Mouse (Mus musculus) myocyte (in vitro differentiated cells): ENCODE measurements at regions not wholly inside any gene's neighbourhood (a gene's known extent, or its start where the extent isn't known, plus 50 kb on each side); places are given as distances from the start of the nearest gene placed in this dataset.

Source experiments
- CEBPB ChIP-seq: IDR thresholded peaks from 2 replicates; pipeline ENCODE4 v1.6.1; 2011; ENCODE audit warnings: mild to moderate bottlenecking, moderate library complexity; ENCODE audit not compliant: poor library complexity, insufficient read depth, severe bottlenecking
- MYOD1 ChIP-seq, 3 experiments: IDR thresholded peaks; one replicate each; pipeline ENCODE4 v1.6.1; 2011; ENCODE audit warnings: control low read depth in 2 of 3, low read depth in 2 of 3, mild to moderate bottlenecking in 2 of 3, moderate library complexity in 1 of 3; ENCODE audit not compliant: insufficient read length in 2 of 3, control insufficient read depth in 1 of 3
- MYOG ChIP-seq, 3 experiments: IDR thresholded peaks; one replicate each; pipeline ENCODE4 v1.6.1; 2011; ENCODE audit warnings: control low read depth in 2 of 3, low read depth in 2 of 3, mild to moderate bottlenecking in 2 of 3; ENCODE audit not compliant: insufficient read length in 2 of 3, control insufficient read depth in 1 of 3, insufficient read depth in 1 of 3
- POLR2A ChIP-seq: IDR thresholded peaks from one replicate; pipeline ENCODE4 v1.6.1; 2011; ENCODE audit warnings: low read depth, mild to moderate bottlenecking, control low read depth, moderate library complexity; ENCODE audit not compliant: insufficient read length
- POLR2AphosphoS2 ChIP-seq: IDR thresholded peaks from one replicate; pipeline ENCODE4 v1.6.1; 2011; ENCODE audit warnings: low read depth, control low read depth; ENCODE audit not compliant: insufficient read length
- TCF3 ChIP-seq: IDR thresholded peaks from one replicate; pipeline ENCODE4 v1.6.1; 2011; ENCODE audit warnings: low read depth, control low read depth; ENCODE audit not compliant: insufficient read length
- USF1 ChIP-seq: IDR thresholded peaks from one replicate; pipeline ENCODE4 v1.6.1; 2011; ENCODE audit warnings: low read depth, mild to moderate bottlenecking, control low read depth, moderate library complexity

DNA sequence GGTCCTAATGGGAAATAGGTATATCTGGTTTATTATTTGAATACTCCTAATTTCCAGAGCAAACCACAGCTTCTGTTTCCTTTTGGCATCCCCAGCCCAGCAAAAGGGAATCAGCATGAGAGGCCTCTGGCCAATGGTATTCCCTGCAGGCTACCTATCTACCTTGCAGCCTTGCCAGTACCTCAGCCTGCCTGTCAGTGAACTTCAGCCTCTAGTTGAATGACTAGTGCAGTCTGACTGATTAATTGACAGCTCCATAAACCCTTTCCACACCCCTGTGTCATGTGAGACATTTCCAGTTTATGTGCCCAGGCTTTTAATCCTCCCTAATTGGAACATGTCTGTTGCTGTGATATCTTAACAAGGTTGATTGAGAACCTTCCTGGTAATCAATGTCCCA is 265.4 kb upstream of the Sp4 start:
- TF ChIP-seq MYOD1 (IDR thresholded peaks at IDR 0.05; ENCODE audit: control insufficient read depth in 1 of 3, insufficient read length in 2 of 3, low read depth in 2 of 3) (no peak), USF1 (no peak), POLR2A (no peak), POLR2AphosphoS2 (no peak), MYOG (IDR thresholded peaks at IDR 0.05; ENCODE audit: control insufficient read depth in 1 of 3, insufficient read depth in 1 of 3, insufficient read length in 2 of 3, low read depth in 2 of 3) (no peak), TCF3 (no peak), CEBPB (no peak)
